Mouse (Mus musculus): ENCODE data around the gene Thoc6. TPM values are rescaled to one million over a fixed set of nuclear protein-coding genes. Genes with fewer than 3 reads are reported as not detected.

The Thoc6 gene
- 10 to 100 TPM; 11.4 to 12.9 TPM for total RNA-seq (2021)
- long read RNA-seq, partial matches to known transcripts = 0 of 6 reads
- long read RNA-seq, other reads (novel, unspliced or antisense) = 2 of 6 reads

GRCm38 (mm10) chr17:23673424-23674073, at the start of gene Thoc6, which contains the start of gene Hcfc1r1:
Gene Thoc6 (minus strand): TSS chr17:23673882.
Gene Hcfc1r1 (plus strand): TSS chr17:23673596.
- peak; percentile 92 to 94 for DNase-seq (ENCODE audit: low spot score in 2 of 2)

GRCm38 (mm10) chr17:23722376-23723125, 48.9 kb upstream of the Thoc6 start, which contains the start of gene 1520401A03Rik:
Gene 1520401A03Rik (minus strand): TSS chr17:23722783.
- DNase-seq (ENCODE audit: low spot score in 2 of 2) = no peak

DNA sequence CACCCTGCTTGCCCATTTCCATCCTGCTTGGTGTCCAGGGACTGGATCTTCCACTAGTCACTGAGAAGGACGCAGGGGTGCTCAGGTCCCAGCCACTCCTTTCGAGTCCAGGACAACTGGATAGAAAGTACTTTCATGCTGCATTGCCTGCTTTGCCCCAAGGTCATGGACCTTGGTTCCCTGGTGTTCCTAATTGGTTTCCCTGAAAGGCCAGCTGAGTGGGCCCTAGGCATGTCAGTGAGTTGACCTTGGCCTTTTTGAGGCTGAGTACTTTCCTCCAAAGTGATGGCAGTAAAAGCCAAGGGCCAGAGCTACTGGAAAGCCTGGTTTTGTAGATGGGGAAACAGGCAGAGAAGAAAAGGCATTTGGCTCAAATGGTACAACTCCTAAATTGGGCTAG, 48.2 kb upstream of the Thoc6 start:
- no peak for DNase-seq (ENCODE audit: low spot score in 2 of 2)

DNA sequence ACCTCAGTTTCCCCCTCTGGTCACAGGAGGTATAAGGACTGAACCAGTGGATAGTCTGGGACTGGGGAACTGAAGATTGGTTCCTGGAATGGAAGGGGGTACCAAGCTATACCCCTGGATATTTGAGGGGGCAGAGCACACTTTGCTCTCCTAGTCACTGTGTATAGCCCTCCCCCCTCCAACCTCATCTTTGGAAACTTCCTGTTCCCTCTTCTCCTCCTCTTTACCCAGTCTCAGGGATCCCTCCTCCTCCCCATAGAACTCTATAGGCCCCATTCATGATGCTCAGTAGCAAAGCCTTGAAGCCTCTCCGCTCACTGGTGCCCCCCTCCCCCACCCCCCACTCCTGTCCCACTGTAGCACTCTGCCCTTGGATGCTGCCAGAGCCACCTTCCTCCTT, 45.8 kb upstream of the Thoc6 start:
- no peak for DNase-seq (ENCODE audit: low spot score in 2 of 2)

DNA sequence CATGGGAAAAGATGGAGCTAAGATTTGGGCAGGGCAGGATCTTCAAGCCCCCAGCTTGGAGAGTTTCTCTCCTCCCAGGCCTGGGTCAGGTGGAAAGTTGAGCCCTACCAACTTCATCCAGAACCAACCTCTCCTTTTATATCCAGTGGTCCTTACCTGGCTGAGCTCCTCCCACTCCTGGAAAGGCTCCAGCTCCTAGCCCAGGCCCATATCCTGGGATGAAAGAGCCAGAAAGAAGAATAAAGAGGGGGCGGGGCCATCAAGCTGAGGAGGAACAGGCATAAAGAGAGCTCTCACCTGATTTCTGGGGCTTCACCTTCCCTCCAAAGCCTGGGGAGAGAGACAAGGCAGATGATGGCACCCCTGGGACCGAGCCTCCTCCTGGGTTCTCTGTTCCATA, 43.3 kb upstream of the Thoc6 start:
- no peak for DNase-seq (ENCODE audit: low spot score in 2 of 2)

DNA sequence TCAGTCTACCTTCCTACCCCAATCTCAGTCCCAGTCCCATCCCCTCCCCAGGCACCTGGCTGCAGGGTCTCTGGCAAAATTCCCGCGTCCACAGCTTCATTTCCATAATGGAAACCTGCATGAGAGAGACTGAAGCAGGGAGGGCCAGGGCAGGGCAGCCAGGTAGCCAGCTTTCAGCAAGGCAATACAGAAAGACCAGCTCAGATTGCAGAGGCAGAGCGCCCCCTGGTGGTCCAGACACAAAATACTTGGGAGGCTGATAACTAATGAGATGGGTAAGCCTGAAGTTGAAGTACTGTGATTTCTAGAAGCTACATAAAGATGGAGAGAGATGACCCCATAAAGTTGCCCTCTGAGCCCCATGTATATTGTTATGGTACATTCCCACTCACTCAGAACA, 32.5 kb upstream of the Thoc6 start:
- DNase-seq (ENCODE audit: low spot score in 2 of 2) = peak; percentile 81 to 87

DNA sequence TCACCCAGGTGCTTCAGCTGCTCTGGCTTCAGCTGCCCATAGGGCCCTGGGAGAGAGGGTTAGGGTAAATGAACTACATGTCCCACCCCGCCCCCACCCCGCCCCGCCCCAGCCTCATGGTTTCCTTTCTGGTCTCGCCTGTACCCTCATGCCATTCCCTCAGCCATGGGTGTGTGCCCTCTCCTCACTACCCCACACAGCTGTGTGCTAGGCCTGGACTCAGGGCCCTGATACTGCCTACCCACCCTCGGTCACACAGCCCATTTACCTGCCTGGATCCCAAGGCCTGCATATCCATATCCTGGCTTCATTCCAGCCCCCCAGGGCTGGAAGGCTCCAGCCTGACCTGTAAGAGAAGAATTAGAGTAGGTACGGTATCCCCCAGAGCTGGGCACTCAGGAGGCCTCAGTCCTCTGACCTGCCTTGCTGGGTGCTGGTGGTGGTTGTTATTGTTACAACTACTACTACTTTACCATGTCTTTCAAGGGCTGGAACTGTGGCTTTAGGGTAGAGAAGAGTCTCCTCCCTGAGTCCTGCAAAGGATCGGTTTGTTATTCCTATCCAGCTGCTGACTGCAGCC, 31.9 kb upstream of the Thoc6 start:
- no peak for DNase-seq (ENCODE audit: low spot score in 2 of 2)

DNA sequence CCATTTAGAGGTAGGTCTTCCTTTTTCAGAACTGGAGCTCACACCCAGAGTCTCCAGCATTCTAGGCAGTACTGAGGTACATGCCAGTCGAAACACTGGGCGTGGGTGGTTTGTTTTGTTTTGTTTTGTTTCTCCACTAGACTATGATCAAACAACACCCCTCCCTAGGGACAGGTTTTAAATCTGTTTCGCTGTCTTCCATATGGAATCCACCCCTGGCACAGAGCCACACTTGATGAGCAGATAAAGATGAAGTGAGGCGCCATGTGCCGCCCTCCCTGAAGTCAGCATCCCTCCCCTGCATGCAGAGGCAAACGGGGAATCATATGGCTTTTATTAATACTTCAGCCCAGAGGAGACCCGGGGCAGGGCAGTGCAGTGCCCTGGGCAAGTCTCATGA, 31.1 kb upstream of the Thoc6 start:
- DNase-seq (ENCODE audit: low spot score in 2 of 2) = peak in 1 of 2 experiments; percentile 44

DNA sequence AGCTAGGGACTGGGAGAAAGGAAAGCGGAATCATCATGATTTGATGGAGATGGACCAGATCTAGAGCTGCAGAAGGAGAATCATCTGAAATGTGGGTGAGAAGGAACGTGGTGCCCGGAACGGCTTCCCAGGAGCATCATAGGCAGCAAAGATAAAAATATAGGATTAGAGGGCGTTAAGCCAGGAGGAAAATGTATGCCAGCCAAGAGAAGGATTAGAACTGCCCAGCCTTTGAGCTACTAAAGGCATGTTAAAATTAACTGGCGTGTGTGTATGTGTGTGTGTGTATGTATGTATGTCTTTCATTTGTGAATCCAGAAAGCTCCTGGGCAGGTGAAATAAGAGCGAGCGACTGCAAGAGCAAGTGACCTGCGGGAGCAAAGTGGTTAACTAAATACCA, 29.6 kb upstream of the Thoc6 start:
- no peak for DNase-seq (ENCODE audit: low spot score in 2 of 2)

- peak; percentile 83 to 91 for DNase-seq (ENCODE audit: low spot score in 2 of 2)
Observed at GRCm38 (mm10) chr17:23700079-23700478, 26.4 kb upstream of the Thoc6 start.

- DNase-seq (ENCODE audit: low spot score in 2 of 2) = no peak
Observed at GRCm38 (mm10) chr17:23699131-23700077, 25.7 kb upstream of the Thoc6 start.

GRCm38 (mm10) chr17:23695801-23696200, 22.1 kb upstream of the Thoc6 start:
- no peak for DNase-seq (ENCODE audit: low spot score in 2 of 2)

DNA sequence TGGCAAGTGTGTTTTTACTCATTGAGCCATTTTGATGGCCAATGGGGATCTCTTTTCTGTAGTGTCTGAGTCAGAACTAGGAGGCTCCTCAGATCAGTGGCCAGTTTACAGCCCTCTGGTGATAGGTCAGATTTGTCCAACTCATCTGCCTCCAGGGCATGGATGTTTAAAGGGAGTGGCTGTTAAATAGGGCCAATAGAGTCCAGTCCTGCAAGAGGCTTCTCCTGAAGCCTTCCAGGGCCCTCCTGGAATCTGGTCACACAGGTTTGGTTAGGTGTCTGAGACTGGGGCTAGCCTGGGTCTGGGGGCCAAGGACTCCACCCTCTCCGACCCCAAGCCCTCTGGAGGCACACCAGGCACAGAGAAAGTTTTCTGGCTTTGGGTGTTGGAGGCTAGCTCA, 20.8 kb upstream of the Thoc6 start:
- no peak for DNase-seq (ENCODE audit: low spot score in 2 of 2)

DNA sequence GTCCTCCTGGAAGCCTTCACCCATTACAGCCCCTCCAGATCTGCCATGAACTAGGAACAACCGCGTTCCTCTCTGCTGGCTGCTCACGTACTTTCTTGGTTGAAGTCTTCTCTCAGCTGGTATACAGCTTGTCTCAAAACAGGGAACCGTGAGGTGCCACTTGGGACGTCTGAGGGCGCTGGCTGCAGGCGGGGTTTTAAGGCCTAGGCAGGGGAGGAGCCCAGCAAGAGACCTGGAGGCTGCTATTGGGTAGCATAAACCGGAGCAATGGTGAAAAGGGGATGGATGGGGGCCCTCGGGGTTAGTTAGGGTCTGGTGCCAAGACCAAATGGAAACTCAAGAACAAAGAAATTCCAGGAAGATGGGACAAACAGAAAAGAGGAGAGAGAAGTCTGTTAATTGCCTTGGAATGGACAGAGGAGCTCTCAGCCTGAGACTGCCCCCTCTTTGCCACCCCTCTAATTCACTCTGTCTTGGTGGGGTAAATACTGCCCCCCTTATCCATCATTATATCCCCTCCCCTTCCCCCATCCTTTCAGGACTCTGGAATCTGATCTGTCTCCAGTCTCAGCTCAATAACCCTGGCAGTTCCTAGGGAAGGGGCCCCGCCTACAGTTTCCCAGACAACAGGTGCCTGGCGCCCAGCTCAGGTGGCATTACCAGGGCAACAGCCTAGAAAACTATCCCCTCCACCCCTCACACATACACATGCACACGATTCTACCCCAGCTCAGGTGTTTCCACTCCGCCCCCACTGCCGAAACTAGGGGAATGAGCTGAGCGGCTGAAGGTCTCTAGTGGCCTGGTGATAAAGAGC, 10.4 kb upstream of the Thoc6 start, which contains the start of gene Cldn9:
Gene Cldn9, minus strand, starts transcription at position 171 of the 817 bp plus-strand sequence.
- no peak for DNase-seq (ENCODE audit: low spot score in 2 of 2)

DNA sequence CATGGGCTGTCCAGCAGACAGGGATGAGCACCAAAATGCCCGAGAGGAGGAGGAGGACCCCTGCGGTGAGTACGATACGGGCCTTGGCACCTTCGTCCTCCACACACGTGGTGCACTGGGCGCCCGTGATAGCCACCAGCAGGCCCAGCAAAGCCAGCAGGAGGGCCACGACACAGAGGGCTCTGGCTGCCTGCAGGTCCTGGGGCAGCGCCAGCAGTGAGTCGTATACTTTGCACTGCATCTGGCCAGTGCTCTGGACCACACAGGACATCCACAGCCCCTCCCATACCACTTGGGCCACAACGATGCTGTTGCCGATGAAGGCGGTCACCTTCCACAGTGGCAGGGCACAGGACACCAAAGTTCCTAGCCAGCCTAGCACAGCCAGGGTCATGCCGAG, 9.5 kb upstream of the Thoc6 start:
- DNase-seq (ENCODE audit: low spot score in 2 of 2) = no peak

DNA sequence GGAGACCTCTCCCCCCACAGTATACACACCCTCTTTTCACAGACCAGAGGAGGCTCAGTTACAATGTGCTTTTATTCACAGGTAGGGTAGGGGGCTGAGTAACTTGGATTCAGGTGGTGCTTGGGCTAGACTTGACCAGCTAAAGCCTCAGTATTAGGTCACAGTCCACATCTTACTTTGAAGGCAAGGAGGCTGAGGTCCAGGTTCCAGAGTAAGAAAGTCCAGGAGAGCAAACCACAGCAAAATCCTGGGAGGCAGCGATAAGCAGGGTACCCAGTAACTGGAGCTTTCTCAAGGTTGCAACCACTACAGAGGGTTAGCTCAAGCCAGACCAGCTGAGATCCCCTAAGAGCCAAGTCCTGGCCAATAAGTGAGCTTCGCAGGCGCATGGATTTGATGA, 8.8 kb upstream of the Thoc6 start:
- DNase-seq (ENCODE audit: low spot score in 2 of 2) = no peak

- no peak for DNase-seq (ENCODE audit: low spot score in 2 of 2)
Observed at GRCm38 (mm10) chr17:23682092-23682491, 8.4 kb upstream of the Thoc6 start.

DNA sequence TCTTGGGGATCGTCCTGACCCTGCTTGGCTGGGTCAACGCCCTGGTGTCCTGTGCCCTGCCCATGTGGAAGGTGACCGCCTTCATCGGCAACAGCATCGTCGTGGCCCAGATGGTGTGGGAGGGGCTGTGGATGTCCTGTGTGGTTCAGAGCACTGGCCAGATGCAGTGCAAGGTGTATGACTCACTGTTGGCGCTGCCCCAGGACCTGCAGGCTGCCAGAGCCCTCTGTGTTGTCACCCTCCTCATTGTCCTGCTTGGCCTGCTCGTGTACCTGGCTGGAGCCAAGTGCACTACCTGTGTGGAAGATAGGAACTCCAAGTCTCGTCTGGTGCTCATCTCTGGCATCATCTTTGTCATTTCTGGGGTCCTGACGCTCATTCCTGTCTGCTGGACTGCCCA, 7.4 kb upstream of the Thoc6 start:
- no peak for DNase-seq (ENCODE audit: low spot score in 2 of 2)

DNA sequence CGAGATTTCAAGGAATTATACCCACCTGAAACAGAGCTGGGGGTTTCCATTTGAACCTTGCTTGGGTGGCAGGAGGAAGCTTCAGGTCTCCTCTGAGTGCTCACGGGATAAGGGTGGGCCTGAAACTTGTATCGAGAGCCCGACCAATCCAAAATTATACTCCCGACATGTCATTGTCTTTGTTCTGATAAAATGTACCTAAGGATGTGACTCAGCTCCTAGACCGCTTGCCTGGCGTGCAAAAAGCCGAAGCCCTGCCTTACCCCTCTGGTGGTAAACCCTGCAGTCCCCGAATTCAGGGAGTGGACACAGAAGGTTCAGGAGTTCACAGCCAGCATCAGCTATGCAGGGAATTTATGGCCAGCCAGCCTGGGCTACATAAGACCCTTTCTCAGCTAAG, 6.7 kb upstream of the Thoc6 start:
- DNase-seq (ENCODE audit: low spot score in 2 of 2) = no peak

All from layer of hippocampus, postnatal 10 days (tissue).